Mouse (Mus musculus) olfactory bulb, adult 2 months (tissue): ENCODE measurements at regions not wholly inside any gene's neighbourhood (a gene's known extent, or its start where the extent isn't known, plus 50 kb on each side); places are given as distances from the start of the nearest gene placed in this dataset.

Experiments
- H3K27ac ChIP-seq: fragments of 200-500 bp; 2 replicates; pipeline ENCODE4 v1.5.1; 2012; ENCODE audit warnings: low read depth, low read length; ENCODE audit not compliant: insufficient read depth
- H3K4me1 ChIP-seq: fragments of 200-500 bp; 2 replicates; pipeline ENCODE4 v1.6.1; 2012; ENCODE audit warnings: low read length; ENCODE audit not compliant: control insufficient read depth, insufficient read depth
- H3K4me3 ChIP-seq: fragments of 200-500 bp; 2 replicates; pipeline ENCODE4 v1.5.1; 2012; ENCODE audit warnings: mild to moderate bottlenecking, low read depth, low read length, moderate library complexity; ENCODE audit not compliant: insufficient read depth
- CTCF ChIP-seq: fragments of 200-500 bp; IDR thresholded peaks from 2 replicates; pipeline ENCODE4 v1.5.1; 2012; ENCODE audit warnings: low read depth, mild to moderate bottlenecking, low read length, moderate library complexity; ENCODE audit not compliant: insufficient read depth
- POLR2A ChIP-seq: fragments of 200-500 bp; IDR thresholded peaks from 2 replicates; pipeline ENCODE4 v1.6.1; 2012; ENCODE audit warnings: mild to moderate bottlenecking, low read depth, low read length, moderate library complexity; ENCODE audit not compliant: insufficient read depth
- WGBS: fragments of 180-500 bp; shearing (Covaris S2); methylation state at CpG from one replicate; pipeline ENCODE4 v1.1.7; 2018; 5-methylcytosine and 5-hydroxymethylcytosine counted together

- no peak for TF ChIP-seq POLR2A
- no peak for TF ChIP-seq CTCF
- 81% methylated on average over 5 of the region's 5 CpGs for WGBS
- Histone ChIP-seq H3K4me1 (no peaks in the 10 kb centered on the region), H3K27ac (no peak overlapping the region), H3K4me3 (no peak overlapping the region)
These were observed 209.3 kb upstream of the Adamts9 start for GRCm38 (mm10) chr6:93152431-93153208.

DNA sequence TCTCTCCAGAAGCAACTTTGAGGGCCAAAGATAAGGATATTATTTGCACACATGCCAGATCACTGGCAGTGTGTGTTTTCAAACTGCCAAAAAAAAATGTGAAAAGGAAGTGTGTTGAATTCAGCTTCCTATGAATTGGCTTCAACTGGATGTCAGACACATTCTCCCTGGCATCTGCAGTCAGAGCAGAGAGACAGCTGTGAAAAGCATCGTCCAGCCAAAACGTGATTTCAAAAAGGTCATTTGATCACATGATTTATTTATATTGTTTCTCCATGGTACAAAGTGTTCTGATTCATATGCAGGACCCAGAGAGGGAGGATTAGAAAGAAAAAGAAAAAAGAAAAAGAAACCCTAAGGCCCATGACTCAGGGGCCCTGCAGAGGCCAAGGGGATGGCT lies 207.2 kb upstream of the Adamts9 start:
- Histone ChIP-seq H3K4me3 (no peak overlapping the region), H3K27ac (no peak overlapping the region), H3K4me1 (no peaks in the 10 kb centered on the region)
- TF ChIP-seq POLR2A (no peak), CTCF (no peak)
- 59% methylated on average over 2 of the region's 2 CpGs for WGBS

DNA sequence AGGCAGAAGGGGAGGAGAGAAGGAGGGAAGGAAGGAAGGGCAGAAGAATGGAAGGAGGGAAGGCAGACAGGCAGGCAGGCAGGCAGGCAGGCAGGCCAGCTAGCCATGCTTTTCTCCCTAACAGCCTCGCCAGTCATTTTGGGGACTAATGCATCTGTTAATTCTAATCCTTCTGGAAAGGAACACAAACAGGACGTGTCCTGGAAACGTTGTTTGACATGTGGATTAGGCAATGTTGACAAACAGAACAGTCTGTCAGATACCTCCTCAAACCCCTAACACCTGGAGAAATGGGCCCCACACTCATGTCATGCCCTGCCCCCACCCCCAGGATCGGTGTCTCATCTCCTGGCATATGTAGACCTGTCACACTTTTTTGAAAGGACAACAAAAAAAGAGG lies 206.7 kb upstream of the Adamts9 start:
- WGBS, result 57% methylated on average over 4 of the region's 4 CpGs
- no peak overlapping the region for H3K27ac ChIP-seq
- no peak overlapping the region for H3K4me3 ChIP-seq
- no peak for TF ChIP-seq POLR2A
- TF ChIP-seq CTCF, result no peak
- H3K4me1 ChIP-seq, result no peaks in the 10 kb centered on the region

DNA sequence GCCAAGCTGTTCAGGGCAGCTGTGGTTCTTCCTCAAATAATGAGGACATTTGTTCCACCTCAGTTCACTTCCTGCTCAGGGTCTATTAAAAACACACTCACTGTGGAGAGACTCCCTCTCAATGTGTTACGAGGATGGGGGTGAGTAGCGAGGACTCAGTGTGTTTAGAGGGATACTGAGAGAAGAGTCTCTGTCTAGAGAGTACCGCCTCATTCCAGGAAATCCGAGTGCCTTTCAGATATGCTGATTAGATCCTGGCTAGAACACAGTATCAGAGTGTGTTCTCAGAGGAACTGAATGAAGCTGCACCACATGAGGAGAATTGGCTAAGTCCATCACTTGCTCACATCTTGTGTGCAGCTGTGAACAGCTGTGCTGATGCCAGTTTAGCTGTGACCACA lies 197.0 kb upstream of the Adamts9 start:
- Histone ChIP-seq H3K4me3 (no peak overlapping the region), H3K27ac (no peak overlapping the region), H3K4me1 (no peaks in the 10 kb centered on the region)
- TF ChIP-seq POLR2A (no peak), CTCF (no peak)
- WGBS, result 36% methylated on average over 4 of the region's 4 CpGs

DNA sequence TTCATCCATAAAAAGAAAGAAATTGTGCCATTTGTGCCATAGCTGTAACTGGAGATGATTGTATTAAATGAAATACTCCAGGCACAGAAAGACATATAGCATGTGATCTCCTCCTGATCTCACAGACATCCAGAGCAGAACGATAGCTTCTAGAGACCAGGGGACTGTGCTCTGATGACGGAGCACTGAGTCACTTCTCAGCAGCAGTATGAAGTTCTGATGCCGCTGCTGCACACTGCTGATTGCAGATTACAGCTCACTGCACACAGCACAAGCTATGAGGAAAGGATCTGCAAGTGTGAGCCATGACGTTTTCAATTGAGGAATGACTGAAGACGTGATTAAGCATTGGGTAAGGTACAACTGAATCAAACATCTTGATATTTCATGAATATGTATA lies 190.6 kb upstream of the Adamts9 start:
- Histone ChIP-seq H3K4me1 (no peaks in the 10 kb centered on the region), H3K27ac (no peak overlapping the region), H3K4me3 (no peak overlapping the region)
- TF ChIP-seq POLR2A (no peak), CTCF (no peak)
- WGBS, result 49% methylated on average over 5 of the region's 5 CpGs

DNA sequence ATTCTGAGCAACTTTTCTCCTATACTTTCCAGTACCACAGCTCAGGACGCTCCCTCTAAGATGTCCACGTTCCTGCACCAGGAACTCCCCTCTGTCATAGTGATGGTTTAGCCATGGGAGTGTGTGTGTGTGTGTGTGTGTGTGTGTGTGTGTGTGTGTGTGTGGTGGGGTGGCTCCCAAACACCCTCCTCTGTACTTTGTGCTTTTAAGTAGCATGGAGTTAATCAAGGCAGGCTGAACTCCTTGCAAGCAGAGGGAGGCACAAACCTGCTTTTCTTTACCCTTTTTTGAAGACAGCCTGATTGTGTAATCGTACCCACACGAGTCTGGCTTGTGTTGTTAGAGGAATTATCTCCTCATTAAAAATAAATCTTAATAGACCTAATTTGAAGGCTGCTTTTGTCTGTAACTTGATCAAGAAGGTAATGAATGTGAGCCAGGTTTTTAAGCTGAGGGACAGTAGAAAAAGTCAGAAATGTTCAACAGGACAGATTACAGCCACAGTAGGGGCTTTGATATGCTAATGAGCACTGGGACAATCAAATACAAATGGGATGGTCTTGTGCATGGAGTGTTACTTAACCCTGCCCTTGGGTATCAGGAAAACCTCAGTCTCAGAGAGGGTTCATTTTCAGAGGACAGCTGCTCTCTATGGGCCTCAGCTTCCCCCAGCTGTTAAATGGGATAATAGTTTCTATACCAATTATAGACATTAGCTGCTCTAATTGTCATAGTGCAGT lies 187.8 kb upstream of the Adamts9 start:
- no peak for TF ChIP-seq POLR2A
- TF ChIP-seq CTCF, result no peak
- Histone ChIP-seq H3K4me3 (no peak overlapping the region), H3K27ac (no peak overlapping the region), H3K4me1 (no peaks in the 10 kb centered on the region)
- 43% methylated on average over 4 of the region's 4 CpGs for WGBS

DNA sequence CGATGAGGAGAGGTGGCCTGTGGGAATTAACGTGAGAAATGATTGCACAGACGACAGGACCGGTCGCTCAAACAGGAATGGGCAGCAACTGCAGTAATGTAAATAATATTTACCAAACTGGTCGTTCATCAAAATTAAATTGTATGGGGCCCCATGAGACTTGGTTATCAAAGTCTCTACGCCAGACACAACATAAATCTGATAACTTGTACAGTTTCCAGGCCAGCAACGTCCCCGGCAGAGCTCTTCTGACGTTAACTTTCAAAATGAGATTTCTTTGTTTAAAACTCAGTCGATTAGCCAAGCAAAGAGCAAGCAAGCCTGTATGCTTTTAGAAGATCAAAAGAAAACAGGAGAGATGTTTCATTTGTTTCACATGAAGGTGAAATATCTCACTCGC lies 176.2 kb upstream of the Adamts9 start:
- 88% methylated on average over 12 of the region's 12 CpGs for WGBS
- H3K27ac ChIP-seq, result no peak overlapping the region
- no peaks in the 10 kb centered on the region for H3K4me1 ChIP-seq
- no peak overlapping the region for H3K4me3 ChIP-seq
- no peak for TF ChIP-seq POLR2A
- TF ChIP-seq CTCF, result no peak

DNA sequence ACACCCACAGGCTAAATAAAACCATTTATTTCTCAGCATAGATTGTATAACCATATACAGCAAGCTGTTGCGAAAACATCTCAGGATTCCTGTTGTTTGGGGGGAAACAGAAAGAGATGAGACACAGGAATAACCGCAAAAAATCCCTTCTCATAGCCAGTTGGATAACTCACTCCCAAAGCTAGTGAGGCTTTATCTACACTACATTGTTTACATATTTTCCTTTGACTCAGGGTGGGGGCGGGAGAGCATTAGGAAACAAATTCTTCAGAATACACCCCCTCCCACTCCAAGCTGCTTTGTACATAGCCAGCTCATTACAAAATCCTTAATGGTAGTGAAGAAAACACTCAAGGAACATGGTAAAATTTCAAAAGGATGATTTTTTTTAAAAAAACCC lies 170.1 kb upstream of the Adamts9 start:
- no peak for TF ChIP-seq POLR2A
- TF ChIP-seq CTCF, result no peak
- Histone ChIP-seq H3K27ac (no peak overlapping the region), H3K4me1 (no peaks in the 10 kb centered on the region), H3K4me3 (no peak overlapping the region)
- 78% methylated on average over 3 of the region's 3 CpGs for WGBS

DNA sequence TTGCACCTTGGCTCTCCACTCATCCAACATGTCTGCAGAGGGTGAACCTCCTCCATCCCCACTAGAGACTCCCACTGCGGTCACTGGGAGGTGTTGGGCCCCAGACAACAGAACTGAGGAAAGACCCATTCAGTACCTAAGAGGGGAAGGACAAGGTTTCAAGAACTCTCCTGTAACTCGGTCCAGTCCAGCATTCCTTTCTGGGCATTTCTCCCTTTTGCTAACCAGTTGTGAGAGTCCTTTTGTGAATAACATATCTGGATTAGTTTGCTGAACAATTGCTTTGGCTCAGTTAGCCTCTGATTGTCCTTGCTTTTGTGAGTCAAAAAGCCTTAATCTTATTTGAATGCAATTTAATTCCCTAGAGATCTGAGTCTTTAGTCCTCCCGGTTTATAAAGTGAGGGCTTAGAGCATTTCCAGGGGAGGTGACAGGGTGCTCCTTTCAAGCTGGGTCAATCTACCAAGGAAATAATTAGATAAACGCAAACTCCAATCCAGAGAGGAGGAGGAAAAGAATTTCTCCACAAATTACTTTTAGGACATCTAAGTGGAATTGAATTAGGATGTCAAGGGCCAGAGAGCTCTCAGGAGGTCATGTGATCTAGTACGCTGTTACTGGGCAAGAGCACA lies 151.6 kb upstream of the Adamts9 start:
- no peak overlapping the region for H3K27ac ChIP-seq
- H3K4me1 ChIP-seq, result no peaks in the 10 kb centered on the region
- 55% methylated on average over 5 of the region's 5 CpGs for WGBS
- no peak for TF ChIP-seq POLR2A
- TF ChIP-seq CTCF, result no peak
- H3K4me3 ChIP-seq, result no peak overlapping the region
